Comparison of ENCODE assay signal across 10 mouse cellular contexts in the genomic region with DNA sequence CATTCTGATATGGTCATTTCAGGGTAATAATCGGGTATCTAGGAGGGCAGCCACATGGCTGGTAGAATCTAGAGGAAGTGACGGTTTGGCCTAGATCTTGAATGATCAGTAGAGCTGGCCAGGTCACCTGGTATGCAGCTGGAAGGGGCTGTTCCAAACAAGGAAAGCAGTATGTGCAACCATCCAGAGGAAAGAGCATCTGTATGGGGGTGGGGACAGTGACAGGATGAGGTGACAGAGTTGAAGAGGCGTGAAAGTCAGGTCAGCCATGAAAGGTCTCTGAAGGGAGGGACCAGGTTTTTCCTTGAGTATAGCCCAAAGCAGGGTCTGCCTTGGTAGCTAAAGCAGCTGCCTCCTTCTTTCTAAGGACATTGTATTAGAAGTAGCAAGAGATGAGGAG.
"Had no signal": no experiment of that assay in that cellular context is flagged by ENCODE, and none has a peak within 500 bp of the region (broad histone marks: within the 10 kb centered on the region; RNA-seq: fewer than 3 reads in every experiment).

No protein-coding gene starts in this region.

- H3K4me3 ChIP-seq: limb, embryonic 13.5 days; midbrain, embryonic 13.5 days; neural tube, embryonic 15.5 days had no signal

- H3K9ac ChIP-seq: limb, embryonic 13.5 days; midbrain, embryonic 13.5 days; neural tube, embryonic 15.5 days had no signal

- ATAC-seq: midbrain, embryonic 13.5 days had no signal

- H3K27ac ChIP-seq: limb, embryonic 13.5 days; midbrain, embryonic 13.5 days; neural tube, embryonic 15.5 days had no signal

- H3K36me3 ChIP-seq: limb, embryonic 13.5 days; midbrain, embryonic 13.5 days; neural tube, embryonic 15.5 days had no signal

- DNase-seq: kidney, adult 11 months; layer of hippocampus, adult 9-11 months; left cerebral cortex, postnatal 4 days; retina, postnatal 1 day; right cerebral cortex, postnatal 14 days; thymus, adult 18-20 months; thymus, postnatal 14 days had no signal

- H3K9me3 ChIP-seq: limb, embryonic 13.5 days; neural tube, embryonic 15.5 days had no signal

- H3K4me1 ChIP-seq: limb, embryonic 13.5 days; midbrain, embryonic 13.5 days; neural tube, embryonic 15.5 days had no signal

- H3K4me2 ChIP-seq: limb, embryonic 13.5 days; midbrain, embryonic 13.5 days; neural tube, embryonic 15.5 days had no signal

- H3K27me3 ChIP-seq: limb, embryonic 13.5 days; midbrain, embryonic 13.5 days; neural tube, embryonic 15.5 days had no signal
